Mouse (Mus musculus): ENCODE measurements around the gene Shmt1. TPM values are rescaled to one million over a fixed set of nuclear protein-coding genes. Genes with fewer than 3 reads are reported as not detected.

The Shmt1 gene
- polyA plus RNA-seq (2012; rRNA removed): 6.0 and 9.2 TPM in 2 replicates

DNA sequence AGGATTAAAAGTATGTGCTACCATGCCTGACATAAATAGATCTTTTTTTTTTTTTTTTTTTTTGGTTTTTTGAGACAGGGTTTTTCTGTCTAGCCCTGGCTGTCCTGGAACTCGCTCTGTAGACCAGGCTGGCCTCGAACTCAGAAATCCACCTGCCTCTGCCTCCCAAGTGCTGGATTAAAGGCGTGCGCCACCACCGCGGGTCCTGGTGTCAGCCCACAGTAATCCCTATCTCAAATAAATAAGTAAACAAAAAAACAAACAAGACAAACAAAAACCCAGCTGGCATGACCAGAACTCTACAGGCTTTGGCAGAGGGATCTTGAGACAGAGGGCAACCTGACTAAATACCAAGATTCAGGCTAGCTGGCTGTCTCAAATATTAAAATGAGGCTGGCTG lies at the start of gene Shmt1:
Shmt1 (minus strand) TSS at position 101 of the 400 bp plus-strand sequence.

DNA sequence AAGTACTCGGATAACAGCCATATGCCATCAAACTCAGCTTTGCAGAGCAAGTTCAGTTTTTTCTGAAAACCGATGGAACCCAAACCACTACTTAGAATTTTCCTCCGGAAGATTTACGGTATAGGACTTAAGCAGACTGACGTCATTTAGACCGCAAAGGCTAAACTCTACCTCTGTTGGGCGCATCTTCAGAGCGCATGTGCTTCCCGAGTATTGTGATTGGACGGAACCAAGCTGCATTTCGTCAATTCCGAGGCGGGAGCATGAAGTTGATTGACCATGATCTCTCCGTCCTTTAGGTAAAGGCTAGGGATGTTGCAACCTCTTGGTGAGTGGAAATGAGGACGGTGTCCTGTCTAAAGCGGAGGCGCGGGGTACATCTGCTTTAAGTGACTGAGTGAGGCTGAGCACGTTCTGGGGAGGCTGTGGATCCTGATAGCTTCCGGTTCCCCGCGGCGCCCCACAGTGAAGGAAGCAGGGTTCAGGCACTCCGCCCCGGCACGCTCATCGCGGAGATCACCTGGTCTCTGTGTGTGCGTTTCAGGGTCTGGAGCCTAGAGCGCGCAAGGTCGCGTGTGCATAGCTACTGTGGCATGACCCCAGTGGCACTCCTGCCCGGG lies 19.0 kb upstream of the Shmt1 start, which contains the start of gene Dhrs7b:
Dhrs7b (plus strand) TSS at position 199 of the 620 bp plus-strand sequence.

DNA sequence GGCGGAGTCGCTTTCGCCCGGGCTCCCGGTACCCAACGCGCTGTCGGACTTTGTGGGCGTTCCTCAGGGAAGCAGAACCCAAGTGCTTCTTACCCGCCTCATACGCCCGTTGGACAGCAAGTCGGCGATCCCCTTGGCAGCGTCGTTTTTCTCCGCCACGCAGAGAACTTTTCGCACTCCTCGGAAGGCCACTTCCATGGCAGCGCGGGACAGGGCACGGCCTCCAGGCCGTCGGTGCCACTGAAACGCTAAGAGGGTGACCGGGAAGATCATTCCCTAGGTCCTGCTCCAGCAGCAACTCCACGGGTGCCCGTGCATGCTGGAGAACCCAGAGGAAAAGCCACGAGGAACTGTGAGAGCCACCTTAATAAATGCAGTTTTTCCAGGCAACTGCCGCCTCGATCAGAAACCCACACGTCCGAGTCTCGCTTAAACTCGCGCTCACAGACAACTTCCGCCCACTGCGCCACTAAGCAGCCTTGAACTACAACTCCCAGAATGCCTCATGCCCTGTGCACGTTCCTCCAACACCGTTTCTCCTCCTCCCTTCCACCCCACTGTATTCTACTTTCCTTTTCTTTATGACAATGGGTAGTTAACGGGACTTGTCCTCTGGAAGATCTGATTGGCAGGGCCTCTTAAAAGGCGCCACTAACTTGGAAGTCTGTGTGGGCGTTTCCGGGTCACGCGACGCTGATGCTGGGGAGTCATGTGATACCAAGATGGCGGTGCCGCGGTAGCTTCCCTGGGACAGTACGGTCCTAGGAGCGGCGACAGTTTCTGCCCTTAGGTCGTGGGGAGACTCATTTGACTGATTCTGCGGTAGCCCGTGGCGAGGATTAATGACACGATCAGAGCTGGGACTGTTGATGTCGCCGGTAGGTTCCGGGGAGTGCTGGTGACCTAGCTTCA lies 34.4 kb downstream of the Shmt1 start, which contains the start of the genes Top3a and Smcr8:
Top3a (minus strand) TSS at position 537 of the 912 bp plus-strand sequence.
Smcr8 (plus strand) TSS at position 696 of the 912 bp plus-strand sequence.

Other genes starting within 250 kb of the Shmt1 start
- gene Llgl1, start 112.0 kb downstream of the Shmt1 start, polyA plus RNA-seq (2012; rRNA removed): 26.6 and 28.6 TPM in 2 replicates
- gene Flii, start 84.5 kb downstream of the Shmt1 start, polyA plus RNA-seq (2012; rRNA removed): 158 and 169 TPM in 2 replicates
- 10.4 and 11.0 TPM in 2 replicates for gene Mief2, start 83.3 kb downstream of the Shmt1 start, polyA plus RNA-seq (2012; rRNA removed)
- 2.2 and 3.1 TPM in 2 replicates for gene Top3a, start 34.4 kb downstream of the Shmt1 start, polyA plus RNA-seq (2012; rRNA removed)
- gene Smcr8, start 34.2 kb downstream of the Shmt1 start, polyA plus RNA-seq (2012; rRNA removed): 2.0 and 2.3 TPM in 2 replicates
- 4.9 and 5.8 TPM in 2 replicates for gene Dhrs7b, start 18.9 kb upstream of the Shmt1 start, polyA plus RNA-seq (2012; rRNA removed)
- gene Tmem11, start 67.6 kb upstream of the Shmt1 start, polyA plus RNA-seq (2012; rRNA removed): 36.2 and 47.8 TPM in 2 replicates
- 9.2 and 11.1 TPM in 2 replicates for gene Natd1, start 103.0 kb upstream of the Shmt1 start, polyA plus RNA-seq (2012; rRNA removed)
- gene Map2k3, start 120.3 kb upstream of the Shmt1 start, polyA plus RNA-seq (2012; rRNA removed): 34.9 and 38.3 TPM in 2 replicates
- 1.6 and 2.2 TPM in 2 replicates for gene Kcnj12, start 210.8 kb upstream of the Shmt1 start, polyA plus RNA-seq (2012; rRNA removed)